Mouse (Mus musculus): Measurements from ENCODE around the gene Tcp10a. TPM values are rescaled to one million over a fixed set of nuclear protein-coding genes. Genes with fewer than 3 reads are reported as not detected.
"Not testable (repeated sequence)": the region's sequence is repeated elsewhere in the genome, so short reads cannot be mapped to it uniquely, and the experiment has no call there.

The Tcp10a gene
- polyA plus RNA-seq, 1 experiment from 2014 or later = not detected

GRCm38 (mm10) chr17:7365615-7366014, 41.2 kb downstream of the Tcp10a start:
- H3K4me3 ChIP-seq (ENCODE audit: low read depth, low read length); H3K9ac ChIP-seq (ENCODE audit: low read depth, low read length); H3K27ac ChIP-seq (ENCODE audit: low read length); H3K9me3 ChIP-seq (replicated peaks; ENCODE audit: control insufficient read depth, low read length); H3K27me3 ChIP-seq (ENCODE audit: control insufficient read depth, insufficient read depth, low read depth, low read length); H3K4me1 ChIP-seq (ENCODE audit: control insufficient read depth, low read depth, low read length); ATAC-seq (ENCODE audit: low read depth); H3K4me2 ChIP-seq (ENCODE audit: low read depth, low read length); H3K36me3 ChIP-seq (ENCODE audit: control insufficient read depth, insufficient read depth): not testable (repeated sequence)
- no CpG with 5 or more reads among the region's 3 CpGs for WGBS (ENCODE audit: insufficient replicate concordance)

DNA sequence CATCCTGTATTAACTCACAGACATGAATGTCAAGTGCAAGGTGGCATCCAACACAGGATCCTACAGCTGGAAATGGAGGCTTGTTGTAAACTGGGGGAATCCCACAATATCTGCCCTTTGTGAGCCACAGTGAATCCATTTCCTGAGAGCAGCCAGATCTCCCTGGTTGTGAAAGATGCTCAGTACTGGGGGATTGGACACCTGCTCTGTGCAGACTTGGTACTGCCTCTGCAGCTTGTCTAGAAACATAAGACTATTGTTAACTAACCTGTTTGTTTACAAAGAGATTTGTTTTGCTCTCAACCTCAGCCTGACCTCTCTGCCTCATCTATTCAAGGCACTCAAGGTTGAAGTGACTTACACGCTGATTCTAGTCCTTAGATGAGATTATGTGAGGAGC, 41.8 kb downstream of the Tcp10a start:
- WGBS (ENCODE audit: insufficient replicate concordance) = no CpG with 5 or more reads among the region's 1 CpGs
- H3K36me3 ChIP-seq (ENCODE audit: control insufficient read depth, insufficient read depth); H3K27ac ChIP-seq (ENCODE audit: low read length); H3K4me3 ChIP-seq (ENCODE audit: low read depth, low read length); ATAC-seq (ENCODE audit: low read depth); H3K9ac ChIP-seq (ENCODE audit: low read depth, low read length); H3K4me1 ChIP-seq (ENCODE audit: control insufficient read depth, low read depth, low read length); H3K4me2 ChIP-seq (ENCODE audit: low read depth, low read length); H3K27me3 ChIP-seq (ENCODE audit: control insufficient read depth, insufficient read depth, low read depth, low read length); H3K9me3 ChIP-seq (replicated peaks; ENCODE audit: control insufficient read depth, low read length): not testable (repeated sequence)

DNA sequence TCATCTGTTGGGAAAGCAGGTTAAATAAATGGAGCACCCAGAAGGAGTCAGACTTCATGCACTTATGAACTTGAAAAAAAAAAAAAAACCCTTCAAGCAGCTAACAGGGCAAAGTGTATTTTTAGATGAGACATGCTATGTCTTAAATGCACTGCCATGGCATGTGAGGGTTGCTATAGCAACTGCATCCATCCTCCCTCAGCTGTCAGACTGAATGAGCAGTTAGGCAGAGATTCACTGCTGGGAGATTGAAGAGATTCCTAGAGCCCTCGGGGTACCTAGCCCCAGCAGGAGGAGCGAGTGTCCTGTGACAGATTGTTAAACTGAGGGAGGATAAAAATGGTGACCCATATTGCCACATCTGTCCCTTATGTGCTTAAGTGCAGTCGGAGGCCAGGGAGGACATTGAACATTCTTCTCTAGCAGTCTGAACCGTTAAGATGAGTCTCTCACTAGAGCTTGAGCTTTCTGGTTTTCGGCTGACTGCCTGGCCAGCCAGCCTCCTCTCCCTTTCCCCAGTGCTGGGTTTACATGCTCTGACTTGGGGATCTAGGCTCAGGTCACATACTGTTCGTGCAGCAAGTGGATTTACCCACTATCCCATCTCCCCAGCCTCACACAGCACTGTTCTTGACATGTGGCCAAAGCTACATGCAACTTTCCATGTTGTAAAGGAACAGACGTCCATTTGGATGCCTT, 42.4 kb downstream of the Tcp10a start:
- not testable (repeated sequence) for ATAC-seq (ENCODE audit: low read depth); H3K4me2 ChIP-seq (ENCODE audit: low read depth, low read length); H3K27ac ChIP-seq (ENCODE audit: low read length); H3K36me3 ChIP-seq (ENCODE audit: control insufficient read depth, insufficient read depth); H3K4me1 ChIP-seq (ENCODE audit: control insufficient read depth, low read depth, low read length); H3K27me3 ChIP-seq (ENCODE audit: control insufficient read depth, insufficient read depth, low read depth, low read length); H3K9ac ChIP-seq (ENCODE audit: low read depth, low read length); H3K4me3 ChIP-seq (ENCODE audit: low read depth, low read length); H3K9me3 ChIP-seq (replicated peaks; ENCODE audit: control insufficient read depth, low read length)
- WGBS (ENCODE audit: insufficient replicate concordance) = 37% methylated on average over 5 of the region's 7 CpGs

DNA sequence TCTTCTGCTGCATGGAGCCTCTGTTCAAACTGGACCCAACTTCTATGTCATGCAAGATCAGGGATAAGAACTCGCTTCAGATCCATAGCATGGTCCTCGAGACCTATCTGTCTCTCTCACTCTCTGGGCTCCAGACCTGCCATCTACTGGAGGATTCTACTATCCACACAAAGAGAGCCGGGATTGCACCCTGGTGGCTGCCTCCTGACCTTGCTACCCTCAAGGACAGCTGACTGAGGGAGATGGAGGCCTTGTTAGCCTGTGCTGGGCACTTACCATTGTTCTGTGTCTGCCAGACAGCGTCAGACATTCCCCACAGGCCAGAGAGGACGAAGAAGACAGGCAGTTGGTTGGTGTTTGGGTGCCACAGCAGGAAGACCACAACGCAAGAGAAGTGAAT, 45.0 kb downstream of the Tcp10a start:
- not testable (repeated sequence) for H3K27ac ChIP-seq (ENCODE audit: low read length); H3K4me3 ChIP-seq (ENCODE audit: low read depth, low read length); H3K4me1 ChIP-seq (ENCODE audit: control insufficient read depth, low read depth, low read length); H3K36me3 ChIP-seq (ENCODE audit: control insufficient read depth, insufficient read depth); H3K4me2 ChIP-seq (ENCODE audit: low read depth, low read length); H3K27me3 ChIP-seq (ENCODE audit: control insufficient read depth, insufficient read depth, low read depth, low read length); ATAC-seq (ENCODE audit: low read depth); H3K9me3 ChIP-seq (replicated peaks; ENCODE audit: control insufficient read depth, low read length); H3K9ac ChIP-seq (ENCODE audit: low read depth, low read length)
- WGBS (ENCODE audit: insufficient replicate concordance) = 56% methylated on average over 6 of the region's 6 CpGs

- not testable (repeated sequence) for H3K4me3 ChIP-seq (ENCODE audit: low read depth, low read length); H3K9me3 ChIP-seq (replicated peaks; ENCODE audit: control insufficient read depth, low read length); H3K36me3 ChIP-seq (ENCODE audit: control insufficient read depth, insufficient read depth); H3K27me3 ChIP-seq (ENCODE audit: control insufficient read depth, insufficient read depth, low read depth, low read length); H3K27ac ChIP-seq (ENCODE audit: low read length); H3K4me2 ChIP-seq (ENCODE audit: low read depth, low read length); H3K4me1 ChIP-seq (ENCODE audit: control insufficient read depth, low read depth, low read length); ATAC-seq (ENCODE audit: low read depth); H3K9ac ChIP-seq (ENCODE audit: low read depth, low read length)
- 80% methylated on average over 2 of the region's 5 CpGs for WGBS (ENCODE audit: insufficient replicate concordance)
These were observed 47.4 kb downstream of the Tcp10a start, which contains the start of gene Gm49630 for GRCm38 (mm10) chr17:7371879-7372278. TSS of gene Gm49630 (minus strand) at chr17:7371979.

- ATAC-seq (ENCODE audit: low read depth); H3K4me3 ChIP-seq (ENCODE audit: low read depth, low read length); H3K4me1 ChIP-seq (ENCODE audit: control insufficient read depth, low read depth, low read length); H3K36me3 ChIP-seq (ENCODE audit: control insufficient read depth, insufficient read depth); H3K4me2 ChIP-seq (ENCODE audit: low read depth, low read length); H3K27ac ChIP-seq (ENCODE audit: low read length); H3K9me3 ChIP-seq (replicated peaks; ENCODE audit: control insufficient read depth, low read length); H3K9ac ChIP-seq (ENCODE audit: low read depth, low read length); H3K27me3 ChIP-seq (ENCODE audit: control insufficient read depth, insufficient read depth, low read depth, low read length): not testable (repeated sequence)
- 92% methylated on average over 1 of the region's 3 CpGs for WGBS (ENCODE audit: insufficient replicate concordance)
These were observed 52.7 kb downstream of the Tcp10a start for GRCm38 (mm10) chr17:7376951-7377700.

DNA sequence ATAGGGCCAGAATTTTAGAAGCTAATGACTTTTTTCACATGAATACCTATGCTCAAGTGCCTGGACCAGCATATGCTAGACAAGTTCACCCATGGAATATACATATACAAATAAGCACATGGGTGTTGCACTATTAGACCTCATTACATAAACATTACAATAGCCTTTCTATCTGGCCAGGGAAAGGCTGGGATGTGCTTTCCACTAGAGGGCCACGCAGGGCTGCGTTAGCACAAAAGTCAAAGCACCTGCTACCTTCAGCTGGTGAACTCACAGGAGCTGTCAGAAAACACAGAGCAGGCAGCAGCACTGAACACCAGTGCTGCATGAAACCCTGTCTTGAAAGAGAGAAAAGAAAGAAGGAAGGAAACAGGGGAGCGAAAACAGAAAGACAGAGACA, 53.5 kb downstream of the Tcp10a start:
- not testable (repeated sequence) for H3K9ac ChIP-seq (ENCODE audit: low read depth, low read length); H3K36me3 ChIP-seq (ENCODE audit: control insufficient read depth, insufficient read depth); H3K9me3 ChIP-seq (replicated peaks; ENCODE audit: control insufficient read depth, low read length); H3K27me3 ChIP-seq (ENCODE audit: control insufficient read depth, insufficient read depth, low read depth, low read length); H3K4me2 ChIP-seq (ENCODE audit: low read depth, low read length); H3K4me3 ChIP-seq (ENCODE audit: low read depth, low read length); H3K4me1 ChIP-seq (ENCODE audit: control insufficient read depth, low read depth, low read length); H3K27ac ChIP-seq (ENCODE audit: low read length); ATAC-seq (ENCODE audit: low read depth)
- 30% methylated on average over 2 of the region's 3 CpGs for WGBS (ENCODE audit: insufficient replicate concordance)

- WGBS (ENCODE audit: insufficient replicate concordance) = 50% methylated on average over 1 of the region's 3 CpGs
- ATAC-seq (ENCODE audit: low read depth) = 0 out of 2 replicates have a peak, but pooled peaks have one; percentile 6
- not testable (repeated sequence) for H3K4me1 ChIP-seq (ENCODE audit: control insufficient read depth, low read depth, low read length); H3K9me3 ChIP-seq (replicated peaks; ENCODE audit: control insufficient read depth, low read length); H3K36me3 ChIP-seq (ENCODE audit: control insufficient read depth, insufficient read depth); H3K27ac ChIP-seq (ENCODE audit: low read length); H3K4me2 ChIP-seq (ENCODE audit: low read depth, low read length); H3K9ac ChIP-seq (ENCODE audit: low read depth, low read length); H3K27me3 ChIP-seq (ENCODE audit: control insufficient read depth, insufficient read depth, low read depth, low read length); H3K4me3 ChIP-seq (ENCODE audit: low read depth, low read length)
These were observed 58.3 kb downstream of the Tcp10a start for GRCm38 (mm10) chr17:7382711-7383110.
